Mouse (Mus musculus) liver, adult 2 months (tissue): ENCODE data around the gene Ccdc116.

Experiments
- CTCF ChIP-seq: fragments of 200-500 bp; IDR thresholded peaks from 2 replicates; pipeline ENCODE4 v1.5.1; 2011; ENCODE audit warnings: low read depth, low read length, control low read depth
- POLR2A ChIP-seq: fragments of 200-500 bp; IDR thresholded peaks from 2 replicates; pipeline ENCODE4 v1.6.1; 2011; ENCODE audit warnings: low read length, control low read depth; ENCODE audit not compliant: insufficient read depth; ENCODE audit errors: extremely low read depth

GRCm38 (mm10) chr16:17151874-17152273 is 4.8 kb upstream of the Ccdc116 start:
- TF ChIP-seq CTCF (no peak), POLR2A (no peak)
